Mouse (Mus musculus) T-helper 1 cell (primary cell): ENCODE results near the gene Pla2g12a.

ENCODE experiments used
- in situ Hi-C: fragments of 300-600 bp; cut with MboI, MseI; formaldehyde crosslinking; loops from one replicate; pipeline ENCODE4 v1.15.1; 2025; ENCODE audit warnings: high pct_unique_total_duplicates

Pla2g12a gene

DNA sequence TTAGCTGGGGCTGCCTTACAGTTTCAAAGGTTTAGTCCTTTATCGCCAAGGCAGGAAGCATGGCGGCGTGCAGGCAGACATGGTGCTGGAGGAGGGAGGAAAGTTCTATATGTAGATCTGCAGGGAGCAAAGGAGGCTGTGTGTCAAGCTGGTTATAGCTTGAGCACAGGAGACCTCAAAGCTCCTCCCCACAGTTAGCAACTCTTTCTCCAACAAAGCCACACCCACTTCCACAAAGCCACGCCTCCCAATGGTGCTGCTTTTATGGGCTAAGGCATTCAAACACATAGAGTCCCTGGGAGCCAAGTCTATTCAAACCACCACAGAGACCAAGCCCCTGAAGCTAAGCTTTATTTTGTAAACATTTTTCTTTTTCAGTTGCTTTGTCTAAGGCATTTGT lies 20.5 kb downstream of the Pla2g12a start:
- in situ Hi-C loops, result no loop called here

DNA sequence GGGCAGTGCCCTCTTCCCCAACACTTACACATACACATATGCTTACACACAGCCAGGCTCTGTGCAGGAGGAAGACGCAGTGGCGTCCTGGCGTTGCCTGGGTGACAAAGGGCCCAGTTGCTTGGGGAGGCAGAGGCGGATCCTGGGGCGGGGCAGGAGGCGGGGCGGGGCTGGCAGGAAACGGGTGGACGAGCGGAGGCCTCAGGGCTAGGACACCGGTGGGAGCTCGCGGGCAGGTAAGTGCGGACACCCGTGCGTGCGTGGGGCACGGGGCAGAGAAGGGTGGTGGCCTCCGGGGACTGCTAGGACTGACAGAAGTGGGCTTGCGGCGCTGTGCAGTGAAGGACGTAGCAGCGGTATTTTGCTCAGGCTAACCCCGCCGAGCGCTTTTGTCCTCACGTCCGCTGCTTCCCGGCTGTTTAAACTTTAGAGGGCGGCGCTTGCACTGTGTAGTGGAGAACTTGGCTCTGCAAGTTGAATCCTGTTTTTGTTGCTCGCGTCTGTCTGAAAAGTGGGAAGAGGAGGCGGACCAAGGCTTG lies 22.9 kb downstream of the Pla2g12a start, which contains the start of gene Casp6:
Gene Casp6 (plus strand): TSS at position 155 of the 539 bp plus-strand sequence.
- in situ Hi-C loops, result no loop called here

DNA sequence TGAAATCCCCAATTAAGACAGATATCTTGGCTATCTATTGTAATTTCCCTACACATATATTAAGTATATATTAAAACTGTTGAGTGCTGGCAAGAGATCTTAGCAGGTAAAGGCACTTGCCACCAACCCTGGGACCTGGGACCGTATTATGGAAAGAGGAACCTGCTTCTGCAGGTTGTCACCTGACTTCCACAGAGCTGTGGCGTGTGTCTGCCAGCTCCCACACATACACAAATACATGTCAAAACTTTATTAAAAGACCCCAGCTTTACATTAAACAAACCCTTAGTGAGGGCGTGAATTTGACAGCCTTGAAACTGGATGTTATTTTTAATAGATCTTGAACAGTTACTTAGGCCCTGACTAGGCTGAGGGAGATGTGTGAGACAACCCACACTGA lies 25.0 kb downstream of the Pla2g12a start:
- in situ Hi-C loops, result no loop called here

DNA sequence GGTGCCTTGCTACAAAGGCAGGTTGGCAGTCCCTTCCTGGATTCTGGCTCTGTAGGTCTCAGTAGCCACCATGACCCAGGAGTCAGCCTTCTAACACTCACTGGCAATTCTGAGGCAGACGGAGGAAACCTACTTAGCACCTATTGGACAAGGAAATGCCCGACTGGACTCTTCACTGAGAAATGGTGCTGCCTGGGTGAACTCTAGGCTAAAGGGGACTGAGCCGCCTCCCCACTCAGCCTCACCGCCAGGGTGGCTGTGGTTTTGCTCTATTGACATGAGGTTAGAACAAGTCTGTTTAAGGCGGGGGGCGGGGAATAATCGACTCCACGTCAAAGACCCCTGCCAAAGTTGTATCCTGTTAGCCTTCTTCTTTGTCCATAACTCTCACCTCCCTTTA lies 25.5 kb downstream of the Pla2g12a start:
- in situ Hi-C loops, result no loop called here

DNA sequence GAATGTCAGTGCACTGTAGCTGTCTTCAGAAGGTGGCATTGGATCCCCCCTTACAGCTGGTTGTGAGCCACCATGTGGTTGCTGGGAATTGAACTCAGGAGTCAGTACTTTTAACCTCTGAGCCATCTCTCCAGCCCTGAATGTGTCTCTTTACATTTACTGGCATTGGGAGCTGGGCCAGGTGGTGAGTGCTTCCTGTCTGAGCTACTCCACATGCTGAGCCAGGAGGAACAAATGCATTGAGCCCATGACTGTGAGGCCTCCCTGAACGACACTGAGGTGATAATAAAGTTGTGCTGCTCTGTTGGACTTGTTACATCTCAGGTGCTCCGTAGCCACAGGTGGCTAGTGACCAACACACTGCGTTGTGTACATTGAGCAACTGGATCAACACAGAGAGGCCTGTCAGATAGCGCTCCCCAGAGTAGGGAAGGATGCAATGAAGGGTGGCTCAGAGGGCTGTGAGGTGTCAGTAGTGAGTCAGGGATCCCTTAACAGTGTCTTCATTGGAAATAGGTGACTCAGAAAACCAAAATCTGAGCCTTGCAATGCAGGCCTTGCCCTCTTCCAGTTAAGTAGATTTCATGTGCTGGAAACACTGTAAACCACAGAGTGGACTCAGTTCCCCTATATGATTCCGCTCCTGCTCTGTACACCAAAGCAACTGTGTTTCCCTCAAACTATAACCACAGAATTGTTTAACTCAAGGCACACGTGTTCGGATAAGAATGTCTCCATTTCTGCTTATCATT lies 26.2 kb downstream of the Pla2g12a start:
- in situ Hi-C loops, result loop anchor here (5.0 kb wide), 1 partner anchor 168 kb away; no protein-coding TSS in a partner anchor

DNA sequence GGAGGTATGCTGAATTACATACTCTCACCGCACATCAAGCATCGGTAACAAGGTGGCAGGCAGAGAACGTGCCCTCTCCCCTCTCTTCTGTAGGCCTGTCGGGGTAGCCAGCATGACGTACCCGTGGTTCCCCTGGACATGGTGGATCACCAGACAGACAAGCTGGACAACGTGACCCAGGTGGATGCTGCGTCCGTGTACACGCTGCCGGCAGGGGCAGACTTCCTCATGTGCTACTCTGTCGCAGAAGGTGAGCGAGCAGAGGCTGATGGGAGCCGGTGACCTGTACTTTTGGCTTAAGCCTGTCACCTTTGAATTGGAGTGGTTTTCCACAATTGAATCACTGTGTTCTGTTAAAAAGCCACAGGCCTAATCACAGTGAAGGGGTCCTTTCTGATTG lies 33.6 kb downstream of the Pla2g12a start:
- in situ Hi-C loops, result loop anchor here (10.0 kb wide), 1 partner anchor 783 kb away; no protein-coding TSS in a partner anchor

DNA sequence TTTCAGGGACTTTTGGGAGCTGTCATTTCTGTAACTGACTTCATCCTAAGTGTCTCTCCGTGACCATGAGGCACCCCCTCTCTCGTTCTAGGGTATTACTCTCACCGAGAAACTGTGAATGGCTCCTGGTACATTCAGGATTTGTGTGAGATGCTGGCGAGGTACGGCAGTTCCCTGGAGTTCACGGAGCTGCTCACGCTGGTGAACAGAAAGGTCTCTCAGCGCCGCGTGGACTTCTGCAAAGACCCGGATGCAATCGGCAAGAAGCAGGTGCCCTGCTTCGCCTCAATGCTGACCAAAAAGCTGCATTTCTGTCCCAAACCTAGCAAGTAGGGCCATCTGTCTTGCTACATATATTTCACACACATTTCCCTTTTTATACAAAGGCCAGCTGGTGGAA lies 34.8 kb downstream of the Pla2g12a start:
- in situ Hi-C loops, result loop anchor here (10.0 kb wide), 1 partner anchor 782 kb away; no protein-coding TSS in a partner anchor

DNA sequence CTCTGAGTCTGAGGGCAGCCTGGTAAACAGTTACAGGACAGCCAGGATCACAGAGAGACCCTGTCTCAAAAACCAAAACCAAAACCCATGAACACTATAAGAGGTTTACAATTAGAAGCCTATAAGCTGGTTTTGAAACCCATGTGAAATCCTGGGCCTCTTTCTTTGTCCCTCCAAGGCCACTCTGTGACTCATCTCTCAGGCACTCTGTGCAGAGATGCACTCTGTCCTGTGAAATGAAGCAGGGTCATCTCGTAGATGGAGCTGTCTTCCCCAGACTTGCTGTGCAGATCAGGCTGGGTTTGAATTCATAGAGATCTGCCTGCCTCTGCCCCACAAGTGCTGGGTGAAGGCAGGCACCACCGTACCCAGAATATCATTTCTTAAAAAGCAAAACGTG lies 39.0 kb downstream of the Pla2g12a start:
- in situ Hi-C loops, result loop anchor here (10.0 kb wide), 1 partner anchor 777 kb away; no protein-coding TSS in a partner anchor

DNA sequence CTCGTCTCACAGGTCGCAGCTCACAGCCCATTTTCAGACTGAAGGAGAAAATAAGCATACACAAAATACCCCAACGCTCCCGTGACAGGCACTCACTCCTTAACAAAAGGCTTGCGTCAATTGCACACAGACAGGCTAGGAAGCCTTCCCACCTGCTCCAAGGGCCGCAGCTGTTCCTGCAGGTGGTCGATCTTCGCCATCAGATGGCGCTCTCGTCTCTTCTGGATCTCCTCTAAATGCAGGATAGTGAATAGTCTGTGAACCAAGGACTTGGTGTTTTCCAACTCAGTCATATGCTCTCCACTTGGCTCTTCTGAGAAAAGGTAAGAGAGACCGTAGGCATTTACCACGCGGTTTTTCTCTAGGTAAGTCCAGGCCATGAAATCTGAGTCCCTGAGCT lies 40.0 kb downstream of the Pla2g12a start:
- in situ Hi-C loops, result loop anchor here (10.0 kb wide), 1 partner anchor 776 kb away; no protein-coding TSS in a partner anchor

DNA sequence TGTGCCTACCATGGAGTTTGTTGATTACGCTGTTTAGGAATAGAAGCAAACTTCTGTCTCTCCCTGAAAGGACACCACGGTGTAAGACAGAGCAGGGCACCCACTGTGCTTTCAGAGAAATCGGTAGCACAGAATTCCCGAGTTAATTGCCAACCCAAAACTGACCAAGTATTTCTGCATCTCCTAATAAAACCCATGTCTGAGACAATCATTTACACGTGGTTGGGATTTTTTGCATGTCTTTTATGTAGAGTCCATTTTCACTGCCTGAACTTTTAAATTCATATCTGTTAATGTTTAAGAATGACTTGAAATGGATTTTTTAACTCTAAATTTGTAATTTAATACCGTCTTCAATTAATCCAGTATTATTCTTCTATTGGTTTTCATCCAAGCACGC lies 45.2 kb downstream of the Pla2g12a start:
- in situ Hi-C loops, result no loop called here

DNA sequence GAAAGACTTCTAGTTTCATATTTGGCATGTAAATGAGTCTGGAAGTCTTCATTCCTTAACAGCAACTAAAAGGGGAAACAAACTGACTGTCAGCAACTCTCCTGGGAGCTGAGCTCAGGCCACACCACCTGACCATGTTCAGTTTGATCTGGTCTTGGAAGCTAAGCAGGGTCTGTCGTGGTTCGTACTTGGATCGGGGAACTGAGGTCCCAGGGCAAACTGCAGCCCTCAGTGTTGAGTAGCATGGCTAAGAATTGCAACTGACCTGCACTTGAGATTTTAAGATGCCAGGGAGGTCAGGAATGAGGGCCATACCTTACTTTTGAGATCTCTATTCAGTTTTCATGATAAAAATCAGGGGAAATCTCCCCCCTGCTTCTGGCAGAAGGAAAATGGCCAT lies 47.5 kb downstream of the Pla2g12a start:
- in situ Hi-C loops, result no loop called here

DNA sequence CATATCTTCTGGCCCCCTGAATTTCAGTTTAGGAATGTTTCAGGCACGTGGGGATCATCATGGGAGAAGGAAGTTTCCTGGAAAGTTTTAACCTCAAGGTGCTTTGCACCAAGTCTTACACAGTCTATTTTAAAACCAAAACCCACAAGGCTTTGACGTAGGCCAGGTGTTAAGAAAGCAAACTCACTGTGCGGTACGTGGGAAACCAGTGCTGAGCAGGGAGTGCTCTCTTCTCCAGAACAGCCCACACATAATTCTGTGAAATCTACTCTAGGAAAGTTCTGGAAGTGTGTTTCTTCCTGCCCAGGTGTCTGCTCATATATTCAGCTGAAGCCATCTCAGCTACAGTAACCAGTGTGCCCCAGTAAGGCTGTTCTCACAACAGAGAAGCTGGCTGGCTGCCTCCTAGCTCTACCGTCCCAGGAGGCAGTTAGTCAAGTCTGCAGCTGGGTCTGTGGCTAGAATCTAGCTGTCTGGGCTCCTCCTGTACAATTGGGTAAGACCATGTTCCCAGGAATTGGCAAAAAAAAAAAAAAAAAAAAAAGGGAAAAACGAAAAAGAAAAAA lies 51.9 kb downstream of the Pla2g12a start:
- in situ Hi-C loops, result no loop called here

DNA sequence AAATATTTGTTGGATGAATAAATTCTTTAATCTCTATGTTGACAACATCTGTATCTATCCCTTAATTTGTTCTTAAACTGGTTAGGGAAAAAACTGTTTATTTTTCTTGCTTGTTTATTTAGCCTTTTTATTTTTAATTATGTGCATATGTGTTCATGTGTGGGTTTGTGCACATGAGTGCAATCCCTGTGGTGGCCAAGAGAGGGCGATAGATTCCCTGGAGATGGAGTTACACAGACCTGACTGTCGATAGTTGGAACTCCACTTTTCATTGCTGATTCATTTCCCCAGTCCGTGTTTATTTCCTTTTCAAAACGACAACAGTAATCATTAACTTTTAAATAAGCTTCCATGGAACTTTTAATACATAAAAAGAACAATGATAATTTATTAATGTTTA lies 54.0 kb downstream of the Pla2g12a start:
- in situ Hi-C loops, result no loop called here

DNA sequence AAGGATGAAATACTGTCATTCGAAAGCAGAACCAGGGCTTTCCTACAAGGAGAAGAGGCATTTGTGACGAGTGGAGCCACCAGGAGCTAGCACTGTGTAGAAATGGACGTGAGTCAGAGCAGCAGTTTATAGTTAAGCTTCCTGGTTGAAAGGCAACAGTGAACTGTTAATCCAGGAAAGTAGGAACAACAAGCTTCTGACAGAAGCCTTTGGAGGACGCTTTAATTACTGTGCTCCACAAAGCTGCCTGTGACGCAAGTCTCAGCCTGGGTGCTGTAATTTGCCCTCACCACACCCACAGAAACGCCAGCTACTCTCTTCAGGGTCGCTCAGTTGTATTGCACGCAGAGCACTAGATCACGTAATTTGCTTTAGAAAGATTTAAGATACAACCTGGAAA lies 58.2 kb downstream of the Pla2g12a start:
- in situ Hi-C loops, result no loop called here

DNA sequence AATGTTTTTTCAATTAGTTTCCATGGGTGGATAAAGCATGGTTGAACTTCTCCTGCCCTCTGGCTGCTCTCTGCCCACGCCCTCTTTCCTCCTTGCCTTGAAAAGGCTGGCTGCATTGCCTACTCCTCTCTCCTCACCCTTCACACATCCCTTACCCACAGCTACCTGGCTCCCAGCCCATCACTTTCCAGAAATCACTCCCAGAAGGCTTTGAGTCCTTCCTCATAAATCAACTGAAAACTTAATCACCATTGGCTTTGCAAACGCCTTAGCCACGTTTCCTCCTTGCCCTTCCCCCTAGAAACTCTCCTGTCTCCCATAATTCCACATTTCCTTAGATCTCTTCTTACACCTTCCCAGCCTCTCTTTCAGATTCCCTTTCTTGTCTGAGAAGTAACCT lies 59.4 kb downstream of the Pla2g12a start:
- in situ Hi-C loops, result no loop called here

DNA sequence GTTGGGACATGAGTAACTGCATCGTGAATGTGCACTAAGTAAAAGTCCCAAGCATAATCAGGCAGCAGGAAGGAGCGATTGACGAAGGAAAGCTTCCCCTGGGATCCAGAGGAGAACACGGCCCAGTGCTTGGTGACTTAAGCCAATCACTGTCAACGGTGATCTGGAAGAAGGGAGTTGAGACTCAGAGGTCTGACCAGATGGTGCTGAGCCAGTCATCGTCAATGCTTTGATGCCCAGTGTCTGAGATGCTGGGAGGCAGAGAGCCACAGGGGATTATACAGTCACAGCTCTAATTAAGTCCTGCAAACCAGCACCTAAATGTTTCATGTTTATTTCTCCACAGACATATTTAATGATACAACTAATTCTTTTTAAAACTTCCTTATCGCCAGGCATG lies 60.7 kb downstream of the Pla2g12a start:
- in situ Hi-C loops, result no loop called here

DNA sequence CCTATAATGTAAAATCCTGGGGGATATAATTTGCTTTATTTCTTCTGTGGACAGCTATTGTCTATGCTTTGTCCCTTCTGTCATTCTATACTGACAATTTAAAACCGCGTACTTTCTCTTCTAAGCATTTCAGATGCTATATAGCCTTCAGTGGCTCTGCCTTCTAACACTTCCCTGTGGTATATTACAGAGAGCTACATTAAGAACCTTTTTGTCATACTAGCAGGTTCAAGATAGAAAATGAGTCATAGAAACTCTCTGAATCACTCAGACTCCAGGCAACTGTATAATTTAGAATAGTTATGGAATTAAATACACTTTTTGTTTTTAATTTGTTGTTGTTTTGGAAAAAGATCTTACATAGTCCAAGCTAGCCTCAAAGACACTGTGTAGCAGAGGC lies 62.4 kb downstream of the Pla2g12a start:
- in situ Hi-C loops, result no loop called here

DNA sequence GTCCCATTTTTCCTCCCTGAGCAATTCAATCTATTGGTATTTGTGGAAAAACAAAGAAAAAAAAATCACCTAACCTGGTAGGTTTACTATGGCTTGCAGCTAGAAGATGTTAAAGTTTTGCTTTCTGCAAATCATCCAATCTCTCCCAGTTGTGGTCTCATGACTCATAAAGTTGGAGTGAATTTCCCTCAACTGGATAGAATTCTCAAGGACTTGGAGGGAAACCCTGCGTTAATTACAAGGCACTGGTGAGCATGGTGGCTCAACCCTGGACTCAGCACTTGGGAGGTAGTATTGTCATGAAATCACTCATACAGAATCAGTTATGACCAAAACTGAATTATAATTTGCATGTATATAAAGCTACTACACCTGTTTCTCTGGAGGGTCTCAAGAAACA lies 62.9 kb downstream of the Pla2g12a start:
- in situ Hi-C loops, result no loop called here

DNA sequence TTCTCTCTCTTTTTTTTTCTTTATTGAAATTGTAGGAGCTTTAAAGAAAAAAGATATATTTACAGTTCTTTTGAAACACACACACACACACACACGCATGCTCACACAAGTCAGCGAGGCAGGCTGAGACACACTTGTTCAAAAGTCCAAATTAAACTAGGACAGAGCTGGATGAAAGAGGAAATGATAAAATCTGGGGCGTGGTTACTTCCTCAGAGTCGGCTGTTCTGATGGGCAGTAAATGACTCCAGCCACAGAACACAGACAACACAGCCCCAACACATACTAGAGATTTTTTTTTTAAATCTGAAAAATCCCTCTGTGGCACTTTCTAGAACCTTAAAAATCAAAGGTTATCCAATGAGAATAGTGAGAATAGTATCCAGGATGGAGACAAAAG lies 65.4 kb downstream of the Pla2g12a start:
- in situ Hi-C loops, result no loop called here
